Mouse (Mus musculus) liver, adult 2 months (tissue): ENCODE results near the gene Pcnx3.

ENCODE experiments used
- CTCF ChIP-seq: fragments of 200-500 bp; IDR thresholded peaks from 2 replicates; pipeline ENCODE4 v1.5.1; 2011; ENCODE audit warnings: low read depth, low read length, control low read depth
- POLR2A ChIP-seq: fragments of 200-500 bp; IDR thresholded peaks from 2 replicates; pipeline ENCODE4 v1.6.1; 2011; ENCODE audit warnings: low read length, control low read depth; ENCODE audit not compliant: insufficient read depth; ENCODE audit errors: extremely low read depth

- no peak for TF ChIP-seq CTCF
- TF ChIP-seq POLR2A: no peak
These were observed 63.4 kb downstream of the Pcnx3 start for GRCm38 (mm10) chr19:5625311-5625710.
